Mouse (Mus musculus) heart, embryonic 12.5 days (tissue): ENCODE measurements around the gene R3hdm2. TPM values are rescaled to one million over a fixed set of nuclear protein-coding genes. Genes with fewer than 3 reads are reported as not detected.

Experiments used
- ATAC-seq: fragments of 200-750 bp; cut with Nextera tagmentation; 2 replicates; pipeline ENCODE4 v1.8.0; 2017; ENCODE audit warnings: moderate TSS enrichment, moderate library complexity; ENCODE audit not compliant: insufficient number of reproducible peaks, low FRiP score
- H3K27ac ChIP-seq: fragments of 300-500 bp; sonication (generic); 2 replicates; pipeline ENCODE4 v1.5.1; 2016; ENCODE audit warnings: mild to moderate bottlenecking, moderate library complexity; ENCODE audit not compliant: poor library complexity, severe bottlenecking
- H3K27me3 ChIP-seq: fragments of 300-500 bp; sonication (generic); replicated peaks from 2 replicates; pipeline ENCODE4 v1.6.1; 2016; ENCODE audit warnings: mild to moderate bottlenecking, moderate library complexity
- H3K36me3 ChIP-seq: fragments of 300-500 bp; sonication (generic); 2 replicates; pipeline ENCODE4 v1.6.1; 2016; ENCODE audit warnings: mild to moderate bottlenecking, moderate library complexity
- H3K4me1 ChIP-seq: fragments of 300-500 bp; sonication (generic); replicated peaks from 2 replicates; pipeline ENCODE4 v1.6.1; 2016; ENCODE audit warnings: mild to moderate bottlenecking
- H3K4me2 ChIP-seq: fragments of 300-500 bp; sonication (generic); 2 replicates; pipeline ENCODE4 v1.6.1; 2016; ENCODE audit warnings: mild to moderate bottlenecking, moderate library complexity
- H3K4me3 ChIP-seq: fragments of 300-500 bp; sonication (generic); 2 replicates; pipeline ENCODE4 v1.5.1; 2016; ENCODE audit warnings: mild to moderate bottlenecking
- H3K9ac ChIP-seq: fragments of 300-500 bp; sonication (generic); 2 replicates; pipeline ENCODE4 v1.6.1; 2016; ENCODE audit warnings: mild to moderate bottlenecking, moderate library complexity
- H3K9me3 ChIP-seq: fragments of 300-500 bp; sonication (generic); replicated peaks from 2 replicates; pipeline ENCODE4 v1.6.1; 2016; ENCODE audit warnings: mild to moderate bottlenecking, moderate library complexity
- WGBS: fragments of 180-500 bp; shearing (Covaris S2); methylation state at CpG from one replicate; pipeline ENCODE4 v1.1.7; 2016; 5-methylcytosine and 5-hydroxymethylcytosine counted together
- polyA plus RNA-seq: library from polyadenylated mRNA; unstranded; fragments of >200 nt; fragmentation: Nextera tagmentation; extraction: Ambion mirVana; gene quantifications from 2 replicates; pipeline ENCODE4 v1.2.1, GENCODE M21; 2016

R3hdm2 gene
- polyA plus RNA-seq, 1 experiment from 2014 or later: 35.8 TPM

- peaks cover 83% of the 10 kb centered on the region for H3K27me3 ChIP-seq
- no peaks in the 10 kb centered on the region for H3K9me3 ChIP-seq
- H3K4me3 ChIP-seq: peak within 1 kb of the TSS; percentile 48
- peaks cover 2% of the 10 kb centered on the region; the same call in 1 of the 2 replicates for H3K36me3 ChIP-seq
- H3K9ac ChIP-seq: peak within 1 kb of the TSS; percentile 39; the same call in 1 of the 2 replicates
- under 1% methylated on average over 70 of the region's 78 CpGs for WGBS
- 0 out of 2 replicates have a peak, but pooled peaks have one; percentile 26 for ATAC-seq
- H3K27ac ChIP-seq: no peak within 1 kb of the TSS
- H3K4me2 ChIP-seq: peak within 1 kb of the TSS; percentile 84
- H3K4me1 ChIP-seq: peaks cover 16% of the 10 kb centered on the region
These were observed 154.2 kb downstream of the R3hdm2 start, which contains the start of gene Nxph4 for GRCm38 (mm10) chr10:127534036-127534928. Nxph4 (minus strand) TSS chr10:127534559.

- no peaks in the 10 kb centered on the region for H3K9me3 ChIP-seq
- peak overlapping the region; percentile 84 for H3K4me2 ChIP-seq
- H3K4me1 ChIP-seq: peaks cover 16% of the 10 kb centered on the region
- 1% methylated on average over 30 of the region's 30 CpGs for WGBS
- H3K27me3 ChIP-seq: peaks cover 76% of the 10 kb centered on the region
- no peak overlapping the region for H3K9ac ChIP-seq
- peak overlapping the region; percentile 48 for H3K4me3 ChIP-seq
- no peak overlapping the region for H3K27ac ChIP-seq
- no peak for ATAC-seq
- peaks cover 8% of the 10 kb centered on the region; the same call in 1 of the 2 replicates for H3K36me3 ChIP-seq
These were observed 154.8 kb downstream of the R3hdm2 start for GRCm38 (mm10) chr10:127534929-127535384.

- Histone ChIP-seq H3K4me3 (no peak overlapping the region), H3K27me3 (peaks cover 58% of the 10 kb centered on the region)
- WGBS: 14% methylated on average over 8 of the region's 8 CpGs
These were observed 156.6 kb downstream of the R3hdm2 start for GRCm38 (mm10) chr10:127536586-127537314.

GRCm38 (mm10) chr10:127537854-127538583, 157.9 kb downstream of the R3hdm2 start:
- peaks cover 37% of the 10 kb centered on the region for H3K36me3 ChIP-seq
- H3K27me3 ChIP-seq: peaks cover 45% of the 10 kb centered on the region
- no peak overlapping the region for H3K4me2 ChIP-seq
- no peak overlapping the region for H3K27ac ChIP-seq
- no peak overlapping the region for H3K9ac ChIP-seq
- H3K9me3 ChIP-seq: no peaks in the 10 kb centered on the region
- ATAC-seq: no peak
- H3K4me1 ChIP-seq: peaks cover 16% of the 10 kb centered on the region
- H3K4me3 ChIP-seq: no peak overlapping the region
- WGBS: 24% methylated on average over 7 of the region's 7 CpGs

More at GRCm38 (mm10) chr10:127536586-127537314, 156.6 kb downstream of the R3hdm2 start:
- peaks cover 25% of the 10 kb centered on the region for H3K36me3 ChIP-seq
- H3K9ac ChIP-seq: no peak overlapping the region
- H3K4me2 ChIP-seq: no peak overlapping the region
- no peaks in the 10 kb centered on the region for H3K9me3 ChIP-seq
- no peak for ATAC-seq
- H3K27ac ChIP-seq: no peak overlapping the region
- H3K4me1 ChIP-seq: peaks cover 16% of the 10 kb centered on the region

GRCm38 (mm10) chr10:127541510-127541909, 161.4 kb downstream of the R3hdm2 start:
- Histone ChIP-seq H3K4me3 (no peak overlapping the region), H3K9ac (no peak overlapping the region), H3K27ac (no peak overlapping the region), H3K36me3 (peaks cover 68% of the 10 kb centered on the region), H3K27me3 (peaks cover 10% of the 10 kb centered on the region), H3K4me1 (no peaks in the 10 kb centered on the region), H3K9me3 (no peaks in the 10 kb centered on the region), H3K4me2 (no peak overlapping the region)
- 89% methylated on average over 8 of the region's 8 CpGs for WGBS
- ATAC-seq: no peak

- Histone ChIP-seq H3K4me2 (no peak overlapping the region), H3K27me3 (peaks cover 5% of the 10 kb centered on the region; the same call in 1 of the 2 replicates), H3K27ac (no peak overlapping the region), H3K36me3 (peaks cover 74% of the 10 kb centered on the region), H3K4me3 (no peak overlapping the region), H3K4me1 (no peaks in the 10 kb centered on the region), H3K9me3 (no peaks in the 10 kb centered on the region), H3K9ac (no peak overlapping the region)
- no peak for ATAC-seq
- WGBS: 82% methylated on average over 13 of the region's 13 CpGs
These were observed 162.0 kb downstream of the R3hdm2 start for GRCm38 (mm10) chr10:127542084-127542483.

GRCm38 (mm10) chr10:127542720-127543119, 162.6 kb downstream of the R3hdm2 start:
- Histone ChIP-seq H3K27me3 (peaks cover 1% of the 10 kb centered on the region; the same call in 1 of the 2 replicates), H3K4me1 (no peaks in the 10 kb centered on the region), H3K9ac (no peak overlapping the region), H3K36me3 (peaks cover 80% of the 10 kb centered on the region), H3K9me3 (no peaks in the 10 kb centered on the region), H3K4me3 (no peak overlapping the region), H3K4me2 (no peak overlapping the region), H3K27ac (no peak overlapping the region)
- ATAC-seq: no peak
- 49% methylated on average over 6 of the region's 6 CpGs for WGBS

- no peak for ATAC-seq
- 79% methylated on average over 3 of the region's 3 CpGs for WGBS
- Histone ChIP-seq H3K27ac (no peak overlapping the region), H3K9me3 (no peaks in the 10 kb centered on the region), H3K4me2 (no peak overlapping the region), H3K9ac (no peak overlapping the region), H3K4me3 (no peak overlapping the region), H3K4me1 (no peaks in the 10 kb centered on the region), H3K36me3 (peaks cover 91% of the 10 kb centered on the region), H3K27me3 (no peaks in the 10 kb centered on the region)
These were observed 163.8 kb downstream of the R3hdm2 start for GRCm38 (mm10) chr10:127543916-127544315.

- 88% methylated on average over 20 of the region's 20 CpGs for WGBS
- ATAC-seq: no peak
These were observed 164.2 kb downstream of the R3hdm2 start for GRCm38 (mm10) chr10:127544375-127544774.

GRCm38 (mm10) chr10:127546505-127546904, 166.4 kb downstream of the R3hdm2 start:
- Histone ChIP-seq H3K4me1 (no peaks in the 10 kb centered on the region), H3K36me3 (peaks cover 95% of the 10 kb centered on the region), H3K9me3 (no peaks in the 10 kb centered on the region), H3K9ac (no peak overlapping the region), H3K4me2 (no peak overlapping the region), H3K27ac (no peak overlapping the region), H3K27me3 (no peaks in the 10 kb centered on the region), H3K4me3 (no peak overlapping the region)
- WGBS: 87% methylated on average over 7 of the region's 7 CpGs
- ATAC-seq: no peak

More at GRCm38 (mm10) chr10:127544375-127544774, 164.2 kb downstream of the R3hdm2 start:
- H3K4me1 ChIP-seq: no peaks in the 10 kb centered on the region
- no peak overlapping the region for H3K4me2 ChIP-seq
- H3K4me3 ChIP-seq: no peak overlapping the region
- no peak overlapping the region for H3K9ac ChIP-seq
- no peak overlapping the region for H3K27ac ChIP-seq
- no peaks in the 10 kb centered on the region for H3K27me3 ChIP-seq
- H3K36me3 ChIP-seq: peaks cover 93% of the 10 kb centered on the region
- no peaks in the 10 kb centered on the region for H3K9me3 ChIP-seq
